Mouse (Mus musculus) brain, embryonic 14.5 days (tissue): ENCODE measurements at regions not wholly inside any gene's neighbourhood (a gene's known extent, or its start where the extent isn't known, plus 50 kb on each side); places are given as distances from the start of the nearest gene placed in this dataset.
A peak's percentile ranks its signal among the peaks of the same experiment; 100 is the strongest.

Source experiments
- DNase-seq: peaks from one replicate; pipeline ENCODE4 v3.0.0-alpha.2; 2011; ENCODE audit warnings: low read depth
- CTCF ChIP-seq: fragments of 200-500 bp; IDR thresholded peaks from 2 replicates; pipeline ENCODE4 v1.5.1; 2012; ENCODE audit warnings: inconsistent platforms, mild to moderate bottlenecking, moderate library complexity, borderline replicate concordance; ENCODE audit not compliant: insufficient read depth, insufficient read length; ENCODE audit errors: extremely low read depth
- POLR2A ChIP-seq: fragments of 200-500 bp; IDR thresholded peaks from 2 replicates; pipeline ENCODE4 v1.6.1; 2012; ENCODE audit warnings: mild to moderate bottlenecking, inconsistent platforms, borderline replicate concordance; ENCODE audit not compliant: poor library complexity, insufficient read depth, insufficient read length, severe bottlenecking; ENCODE audit errors: extremely low read depth

DNA sequence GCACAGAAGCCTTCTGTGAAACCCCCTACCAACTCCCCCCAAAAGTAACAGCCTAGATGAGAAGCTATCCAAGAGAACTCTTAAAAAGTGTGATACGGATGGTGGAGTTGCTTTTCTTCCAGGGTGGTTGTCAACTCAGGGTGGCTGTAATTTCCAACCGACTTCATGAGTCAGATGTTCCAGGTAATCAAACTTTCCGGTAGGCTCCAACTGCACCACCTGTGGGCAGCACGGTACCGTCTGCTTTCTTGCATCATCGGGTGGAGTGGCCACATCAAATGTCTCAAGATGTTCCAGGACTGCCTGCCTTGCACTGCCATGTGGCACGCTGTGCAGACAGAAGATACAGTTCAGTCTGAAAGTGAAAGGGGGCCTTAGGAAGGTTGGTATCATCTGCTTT lies 455.5 kb upstream of the Zic4 start:
- no peak for DNase-seq
- TF ChIP-seq POLR2A (no peak), CTCF (no peak)

DNA sequence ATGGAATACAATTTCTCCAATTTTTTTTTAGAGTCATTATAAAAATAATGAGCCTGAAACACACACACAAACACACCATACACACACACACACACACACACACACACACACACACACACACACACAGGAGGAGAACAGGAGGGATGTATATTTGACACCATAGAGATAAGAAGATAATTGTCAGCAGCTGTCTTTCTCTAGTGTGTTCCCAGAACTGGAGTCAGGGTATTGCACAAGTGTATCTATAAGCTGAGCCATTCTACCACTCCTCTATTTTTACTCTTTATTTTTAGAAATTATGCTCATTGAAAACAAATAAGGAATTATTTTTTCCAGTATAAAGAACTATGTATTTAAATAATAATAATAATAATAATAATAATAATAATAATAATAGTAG lies 407.6 kb upstream of the Zic4 start:
- TF ChIP-seq CTCF, result no peak
- TF ChIP-seq POLR2A, result no peak
- no peak for DNase-seq

DNA sequence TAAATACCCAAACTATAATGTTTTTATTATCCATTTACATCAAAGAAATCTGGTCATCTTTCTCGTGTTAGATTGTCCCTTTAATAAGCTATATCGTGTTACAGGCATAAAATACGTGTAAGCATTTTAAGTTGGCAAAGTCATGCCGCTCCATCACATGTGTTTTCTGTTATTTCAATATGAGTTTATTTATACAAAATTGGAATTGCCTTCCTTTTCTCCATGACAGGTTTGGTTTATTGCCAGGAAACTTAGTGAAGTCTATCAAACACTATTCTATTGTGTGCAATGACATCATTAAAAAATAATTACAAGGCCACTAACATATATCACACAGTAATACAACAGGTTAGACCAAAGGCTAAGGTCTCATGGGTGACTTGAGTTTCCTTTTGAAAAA lies 400.8 kb upstream of the Zic4 start:
- DNase-seq, result no peak
- TF ChIP-seq POLR2A (no peak), CTCF (no peak)

DNA sequence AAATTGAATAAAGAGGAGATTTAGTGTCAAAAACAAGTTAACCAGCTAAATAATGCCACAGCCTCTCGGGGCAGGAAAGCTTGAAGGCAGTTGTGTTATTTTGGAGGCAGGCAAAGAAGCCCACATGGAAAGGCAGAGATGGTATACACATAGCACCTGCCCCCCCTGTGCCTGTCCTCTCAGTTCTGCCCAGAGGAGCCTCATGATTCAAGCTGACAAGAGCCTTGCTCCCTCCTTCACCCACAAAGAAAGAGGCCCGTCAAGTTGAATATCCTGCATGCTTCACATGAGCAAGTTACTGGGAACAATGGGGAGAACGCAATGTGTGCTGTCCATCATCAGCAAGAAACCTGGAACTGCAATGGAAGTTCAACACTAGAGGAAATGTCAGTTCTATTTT lies 398.2 kb upstream of the Zic4 start:
- DNase-seq, result peak; percentile 8
- no peak for TF ChIP-seq CTCF
- no peak for TF ChIP-seq POLR2A

DNA sequence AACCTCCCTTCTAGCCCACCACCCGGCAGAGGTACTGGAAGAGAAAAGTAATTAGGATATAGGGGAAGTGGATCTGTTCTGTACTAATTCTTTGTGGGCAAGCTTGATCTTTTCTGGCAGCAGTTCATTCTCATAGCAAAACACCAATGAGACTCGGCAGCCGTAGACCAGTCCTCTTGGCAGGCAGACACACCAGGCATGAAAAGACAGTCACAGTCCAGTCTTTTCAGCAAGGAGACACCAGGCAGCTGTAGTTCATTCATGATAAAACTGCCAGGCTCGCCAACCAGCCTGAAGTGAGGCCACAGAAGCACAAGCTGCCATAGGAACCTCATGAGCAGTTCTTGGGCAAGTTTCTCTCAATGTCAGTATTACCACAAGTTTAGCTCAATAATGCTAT lies 383.5 kb upstream of the Zic4 start:
- DNase-seq, result peak; percentile 68
- TF ChIP-seq CTCF, result no peak
- TF ChIP-seq POLR2A, result no peak

DNA sequence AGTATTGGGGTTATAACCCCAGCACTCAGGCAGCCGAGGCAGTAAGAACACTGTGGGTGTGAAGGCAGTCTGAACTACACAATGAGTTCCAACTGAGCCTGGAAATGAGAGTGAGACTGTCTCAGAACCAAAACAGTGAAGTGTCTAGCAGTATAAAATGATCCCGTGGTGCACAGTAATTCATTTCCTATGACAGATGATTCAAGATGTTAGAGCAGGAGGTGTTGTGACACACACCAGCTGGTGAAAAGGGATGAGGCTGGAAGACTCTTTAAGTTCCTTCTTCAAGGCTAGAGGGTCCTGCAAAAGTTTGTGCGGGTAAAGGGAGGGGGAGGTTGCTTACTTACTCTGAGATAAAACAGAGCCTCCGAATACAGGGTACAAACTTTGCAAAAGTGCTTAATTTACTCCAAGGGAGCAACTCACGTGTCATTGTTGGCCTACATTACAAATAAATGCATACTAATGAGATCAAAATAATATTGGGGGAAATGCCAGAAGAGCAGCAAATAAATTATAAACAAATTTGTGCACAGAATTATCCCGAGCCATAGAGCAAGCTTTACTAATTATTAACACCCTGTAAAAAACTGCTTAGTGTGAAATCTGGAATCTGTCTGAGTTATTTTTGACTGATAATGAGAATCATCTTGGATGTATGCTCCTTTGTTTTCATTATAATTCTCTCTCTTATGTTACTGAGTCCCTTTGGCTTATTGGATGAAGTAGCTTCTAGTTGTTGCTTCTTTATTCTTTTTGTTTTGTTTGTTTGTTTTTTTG lies 382.0 kb upstream of the Zic4 start:
- TF ChIP-seq CTCF (no peak), POLR2A (no peak)
- DNase-seq, result peak; percentile 78

DNA sequence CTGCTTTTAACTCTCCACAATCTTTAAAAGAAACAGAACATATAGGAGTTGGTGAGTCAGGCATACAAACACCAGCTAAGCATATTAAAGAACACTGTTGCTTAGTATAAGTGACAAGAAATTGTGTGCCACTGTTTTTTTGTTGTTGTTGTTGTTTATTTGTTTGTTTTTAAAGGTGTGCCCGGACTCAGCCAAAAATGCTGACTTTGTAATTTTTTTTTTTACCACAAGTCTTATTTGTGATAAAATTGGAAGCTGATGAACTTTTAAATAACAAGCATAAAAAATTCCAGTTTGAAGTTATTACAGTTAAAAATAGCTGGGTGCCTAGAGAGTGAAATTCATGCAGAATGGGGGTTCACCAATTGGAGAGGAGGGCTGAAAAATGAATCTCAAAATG lies 363.0 kb upstream of the Zic4 start:
- TF ChIP-seq POLR2A (no peak), CTCF (no peak)
- no peak for DNase-seq

DNA sequence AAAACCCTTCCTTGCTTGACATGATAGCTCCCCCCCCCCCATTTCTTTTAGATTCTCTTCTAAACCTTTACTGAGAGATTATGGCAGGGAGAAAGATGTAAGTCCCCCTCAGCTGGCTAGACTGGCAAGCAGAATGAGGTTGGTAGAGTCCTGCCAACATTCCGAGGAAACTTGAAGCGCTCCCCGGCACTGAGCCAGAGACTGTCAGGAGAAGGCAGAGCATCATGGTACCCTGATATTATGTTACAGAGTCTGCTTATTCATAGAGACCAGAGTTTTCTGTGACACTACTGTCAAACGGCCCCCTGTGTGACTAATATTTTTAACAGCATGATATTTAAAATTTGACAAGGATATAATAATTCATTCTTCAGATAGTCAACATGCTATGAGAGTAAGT lies 358.0 kb upstream of the Zic4 start:
- DNase-seq, result peak; percentile 71
- TF ChIP-seq CTCF (no peak), POLR2A (no peak)

DNA sequence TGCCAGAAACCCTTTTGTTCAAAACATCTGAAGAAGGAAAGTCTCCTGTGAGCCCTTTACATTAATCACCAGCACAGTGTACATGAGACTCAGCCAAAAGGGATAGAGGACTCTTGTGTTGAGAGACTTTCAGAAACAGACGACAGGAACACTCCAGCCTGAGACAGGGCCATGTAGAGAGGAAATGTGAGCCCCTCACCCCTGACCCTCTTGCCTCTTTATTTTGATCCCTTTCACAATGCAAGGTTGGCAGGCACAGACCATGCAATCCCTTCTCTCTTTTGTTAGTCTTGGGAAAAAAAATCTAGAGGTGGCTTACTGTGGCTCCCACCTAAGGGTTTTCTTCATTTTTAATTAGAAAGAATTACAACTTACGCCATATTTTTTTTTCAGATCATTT lies 321.7 kb upstream of the Zic4 start:
- peak; percentile 68 for DNase-seq
- no peak for TF ChIP-seq POLR2A
- TF ChIP-seq CTCF, result no peak

DNA sequence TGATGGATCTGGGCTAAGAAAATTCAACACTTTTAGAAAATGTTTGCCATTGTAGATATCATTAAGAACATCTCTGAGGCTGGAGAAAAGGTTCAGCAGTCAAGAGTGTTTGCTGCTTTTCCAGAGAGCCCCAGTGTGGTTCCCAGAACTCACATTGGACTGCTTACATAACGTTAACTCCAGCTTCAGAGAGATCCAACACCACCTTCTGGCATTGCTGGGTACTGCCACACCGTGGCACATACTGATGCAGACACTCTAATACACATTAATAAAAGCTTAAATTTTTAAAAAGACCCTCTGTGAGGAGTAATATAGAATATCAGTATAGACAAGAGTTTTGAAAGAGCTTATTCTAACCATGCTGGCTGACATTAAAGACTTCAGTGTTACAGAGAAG lies 313.6 kb upstream of the Zic4 start:
- TF ChIP-seq POLR2A (no peak), CTCF (peak; percentile 18; the same call in 1 of the 2 replicates)

DNA sequence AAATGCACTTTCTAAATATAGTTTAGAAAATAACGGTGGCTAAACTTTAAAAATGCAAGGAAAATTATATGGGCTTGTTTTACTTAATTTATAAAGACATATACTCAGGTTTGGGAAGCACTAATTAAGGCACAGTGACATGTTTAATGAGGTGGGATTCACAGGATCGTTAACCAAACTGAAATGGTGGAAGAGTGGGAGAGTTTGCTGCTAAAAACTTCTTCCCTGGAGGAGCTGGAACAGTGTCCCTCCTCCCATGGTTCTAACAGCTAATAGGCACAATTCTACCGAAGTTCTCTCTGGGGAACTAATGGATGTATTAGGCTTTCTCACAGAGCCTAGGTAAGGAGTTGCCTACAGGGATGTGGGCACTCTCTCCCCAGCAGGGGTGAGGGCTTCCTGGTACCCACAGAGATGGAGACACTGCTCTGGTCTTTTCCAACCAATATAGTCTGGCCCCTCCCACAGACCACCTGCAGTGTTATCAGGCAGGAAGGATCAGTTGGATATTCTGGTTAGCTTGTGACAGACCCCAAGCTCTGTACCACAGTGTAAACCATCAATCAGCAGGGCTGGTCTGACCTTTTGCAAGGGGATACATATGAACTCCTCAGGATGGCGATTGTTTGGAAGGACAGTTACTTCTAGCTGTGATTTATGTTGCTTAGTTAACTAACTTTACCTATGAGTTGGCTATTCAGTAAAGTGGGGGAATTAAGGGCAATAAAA lies 309.0 kb upstream of the Zic4 start:
- TF ChIP-seq CTCF (no peak), POLR2A (no peak)

More for the DNA sequence above, 313.6 kb upstream of the Zic4 start:
- DNase-seq, result no peak

DNA sequence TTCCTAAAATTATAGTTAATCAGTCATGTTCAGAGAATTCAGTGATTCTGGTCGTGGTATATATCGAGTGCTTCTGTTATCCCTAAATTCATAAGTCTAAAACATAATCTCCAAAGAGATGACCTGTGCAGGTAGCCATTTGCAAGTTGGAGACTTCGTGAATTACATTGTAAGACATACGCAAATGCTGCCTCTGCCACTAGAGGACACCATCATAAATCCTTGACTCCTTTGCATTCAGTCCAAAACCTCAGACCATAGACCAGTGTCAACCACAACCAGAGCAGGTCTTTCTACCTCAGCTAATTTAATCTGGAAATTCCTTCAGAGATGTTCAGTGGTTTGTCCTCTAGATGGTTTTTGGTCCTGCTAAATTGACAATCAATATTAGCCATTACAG lies 302.8 kb upstream of the Zic4 start:
- no peak for DNase-seq
- TF ChIP-seq CTCF (no peak), POLR2A (no peak)

More for the DNA sequence above, 309.0 kb upstream of the Zic4 start:
- no peak for DNase-seq
